Mouse (Mus musculus) hindbrain, embryonic 16.5 days (tissue): Measurements from ENCODE around the gene Znhit6. TPM values are rescaled to one million over a fixed set of nuclear protein-coding genes. Genes with fewer than 3 reads are reported as not detected.

Experiments
- ATAC-seq: fragments of 200-750 bp; cut with Nextera tagmentation; 2 replicates; pipeline ENCODE4 v1.8.0; 2017; ENCODE audit warnings: moderate TSS enrichment, moderate library complexity
- H3K27ac ChIP-seq: fragments of 300-500 bp; sonication (generic); 2 replicates; pipeline ENCODE4 v1.5.1; 2014; ENCODE audit warnings: low read depth, mild to moderate bottlenecking, control low read depth, low read length, moderate library complexity
- H3K27me3 ChIP-seq: fragments of 300-500 bp; sonication (generic); replicated peaks from 2 replicates; pipeline ENCODE4 v1.6.1; 2014; ENCODE audit warnings: low read length; ENCODE audit not compliant: control insufficient read depth, insufficient read depth
- H3K36me3 ChIP-seq: fragments of 300-500 bp; sonication (generic); 2 replicates; pipeline ENCODE4 v1.6.1; 2014; ENCODE audit warnings: mild to moderate bottlenecking, low read length, moderate library complexity, mixed read lengths; ENCODE audit not compliant: control insufficient read depth, insufficient read depth
- H3K4me1 ChIP-seq: fragments of 300-500 bp; sonication (generic); 2 replicates; pipeline ENCODE4 v1.6.1; 2014; ENCODE audit warnings: low read depth, low read length; ENCODE audit not compliant: control insufficient read depth, insufficient read depth
- H3K4me2 ChIP-seq: fragments of 300-500 bp; sonication (generic); 2 replicates; pipeline ENCODE4 v1.6.1; 2014; ENCODE audit warnings: mild to moderate bottlenecking, low read length, control low read depth, moderate library complexity
- H3K4me3 ChIP-seq: fragments of 300-500 bp; sonication (generic); 2 replicates; pipeline ENCODE4 v1.5.1; 2014; ENCODE audit warnings: mild to moderate bottlenecking, low read length, control low read depth, moderate library complexity
- H3K9ac ChIP-seq: fragments of 300-500 bp; sonication (generic); 2 replicates; pipeline ENCODE4 v1.6.1; 2014; ENCODE audit warnings: low read depth, mild to moderate bottlenecking, control low read depth, low read length, moderate library complexity
- H3K9me3 ChIP-seq: fragments of 300-500 bp; sonication (generic); 2 replicates; pipeline ENCODE4 v1.6.1; 2014; ENCODE audit warnings: mild to moderate bottlenecking, low read length, moderate library complexity; ENCODE audit not compliant: control insufficient read depth
- WGBS: fragments of 180-500 bp; shearing (Covaris S2); extraction: QIAGEN DNeasy Blood & Tissue Kit; methylation state at CpG from one replicate; pipeline ENCODE4 v1.1.7; 2014; 5-methylcytosine and 5-hydroxymethylcytosine counted together
- polyA plus RNA-seq: library from polyadenylated mRNA; unstranded; fragments of >200 nt; fragmentation: Nextera tagmentation; extraction: Ambion mirVana; gene quantifications from 2 replicates; pipeline ENCODE4 v1.2.1, GENCODE M21; 2015

The Znhit6 gene
- polyA plus RNA-seq, 1 experiment from 2014 or later = 34.1 TPM

DNA sequence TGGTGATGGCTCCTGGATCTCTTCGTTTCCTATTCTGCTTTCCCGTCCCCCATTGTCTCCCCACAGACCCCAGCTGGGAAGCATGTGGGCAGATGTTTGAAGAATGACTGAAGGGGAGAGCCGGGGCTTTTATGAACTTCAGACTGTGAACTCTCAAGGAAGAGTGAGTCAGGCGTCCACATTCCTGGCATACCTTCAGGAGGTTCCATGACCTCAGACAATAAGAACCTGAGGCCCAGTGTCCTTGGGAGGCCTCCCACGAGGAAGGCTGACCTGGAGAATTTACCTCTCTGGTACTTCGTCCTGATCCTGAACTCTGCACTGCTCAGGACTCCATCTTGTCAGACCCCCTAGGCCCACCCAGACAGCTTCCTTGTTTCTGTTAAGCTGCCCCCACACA lies 56.9 kb downstream of the Znhit6 start:
- 18% methylated on average over 6 of the region's 6 CpGs for WGBS
- Histone ChIP-seq H3K36me3 (no peaks in the 10 kb centered on the region), H3K4me2 (no peak overlapping the region), H3K4me1 (no peaks in the 10 kb centered on the region), H3K27ac (no peak overlapping the region), H3K27me3 (no peaks in the 10 kb centered on the region), H3K4me3 (no peak overlapping the region), H3K9me3 (no peaks in the 10 kb centered on the region), H3K9ac (no peak overlapping the region)
- ATAC-seq = no peak

- Histone ChIP-seq H3K4me3 (no peak overlapping the region), H3K4me2 (no peak overlapping the region), H3K27ac (no peak overlapping the region), H3K9me3 (no peaks in the 10 kb centered on the region), H3K4me1 (no peaks in the 10 kb centered on the region), H3K27me3 (no peaks in the 10 kb centered on the region), H3K9ac (no peak overlapping the region), H3K36me3 (no peaks in the 10 kb centered on the region)
- WGBS = 89% methylated on average over 14 of the region's 14 CpGs
- ATAC-seq = no peak
Measured at GRCm38 (mm10) chr3:145634002-145634710, 58.2 kb downstream of the Znhit6 start.

DNA sequence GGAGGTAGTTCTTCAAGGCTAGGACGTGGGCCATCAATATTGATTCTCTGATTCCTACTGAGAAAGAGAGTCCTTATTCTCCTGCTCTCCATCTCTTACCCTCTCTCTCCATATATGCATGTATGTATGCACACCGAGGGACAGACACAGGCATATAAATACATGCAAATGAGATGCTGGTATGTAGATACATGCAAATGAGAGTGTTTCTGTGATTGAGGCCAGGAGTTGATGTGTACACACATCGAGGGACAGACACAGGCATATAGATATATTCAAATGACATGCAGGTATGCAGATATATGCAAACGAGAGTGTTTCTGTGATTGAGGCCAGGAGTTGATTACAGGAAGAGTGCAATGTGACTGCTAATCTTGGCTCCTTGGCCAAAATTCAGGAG lies 64.2 kb downstream of the Znhit6 start:
- H3K27me3 ChIP-seq = no peaks in the 10 kb centered on the region
- WGBS = 47% methylated on average over 4 of the region's 4 CpGs
- no peaks in the 10 kb centered on the region for H3K36me3 ChIP-seq
- no peak overlapping the region for H3K4me3 ChIP-seq
- no peak overlapping the region for H3K9ac ChIP-seq
- H3K4me2 ChIP-seq = no peak overlapping the region
- no peak overlapping the region for H3K27ac ChIP-seq
- no peaks in the 10 kb centered on the region for H3K4me1 ChIP-seq
- ATAC-seq = no peak
- no peaks in the 10 kb centered on the region for H3K9me3 ChIP-seq

GRCm38 (mm10) chr3:145640583-145640982 lies 64.6 kb downstream of the Znhit6 start:
- Histone ChIP-seq H3K36me3 (no peaks in the 10 kb centered on the region), H3K27me3 (no peaks in the 10 kb centered on the region), H3K27ac (no peak overlapping the region), H3K4me2 (no peak overlapping the region), H3K9ac (no peak overlapping the region), H3K4me1 (no peaks in the 10 kb centered on the region), H3K4me3 (no peak overlapping the region), H3K9me3 (no peaks in the 10 kb centered on the region)
- WGBS = 51% methylated on average over 4 of the region's 4 CpGs
- ATAC-seq = no peak; the same call in 1 of the 2 replicates

DNA sequence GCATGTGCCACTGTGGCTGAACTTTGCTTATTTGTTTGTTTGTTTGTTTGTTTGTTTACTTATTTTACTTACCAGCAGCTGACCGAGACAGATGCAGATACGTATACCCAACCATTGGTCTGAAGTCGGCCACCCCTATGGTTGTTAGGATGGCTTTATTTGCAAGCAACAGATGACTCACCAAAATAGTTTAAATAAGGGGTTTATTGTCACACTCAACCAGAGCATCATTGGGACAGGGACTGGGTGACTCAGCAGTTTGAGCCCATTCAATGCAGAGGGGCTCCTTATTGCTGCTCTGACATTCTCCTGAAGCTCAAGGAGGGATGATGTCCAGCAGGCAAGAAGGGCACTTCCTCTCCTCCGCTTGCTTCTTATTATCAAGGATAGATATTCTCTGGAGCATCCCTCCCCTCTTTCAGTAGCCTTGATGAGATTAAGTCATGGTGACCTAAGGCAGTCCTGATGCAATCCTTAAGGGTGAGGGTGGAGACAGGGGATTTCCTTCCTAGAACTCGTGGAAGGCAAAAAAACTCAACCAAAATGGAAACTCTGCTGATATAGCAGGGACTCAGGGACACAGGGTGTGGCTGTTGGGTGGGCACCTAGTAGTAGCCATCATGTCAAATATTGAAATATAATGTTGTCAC lies 65.2 kb downstream of the Znhit6 start:
- no peaks in the 10 kb centered on the region for H3K4me1 ChIP-seq
- no peak overlapping the region for H3K4me2 ChIP-seq
- H3K9me3 ChIP-seq = no peaks in the 10 kb centered on the region
- H3K36me3 ChIP-seq = no peaks in the 10 kb centered on the region
- no peak overlapping the region for H3K9ac ChIP-seq
- no peak for ATAC-seq
- H3K4me3 ChIP-seq = no peak overlapping the region
- 85% methylated on average over 5 of the region's 5 CpGs for whole genome bisulfite sequencing
- H3K27ac ChIP-seq = no peak overlapping the region
- no peaks in the 10 kb centered on the region for H3K27me3 ChIP-seq

DNA sequence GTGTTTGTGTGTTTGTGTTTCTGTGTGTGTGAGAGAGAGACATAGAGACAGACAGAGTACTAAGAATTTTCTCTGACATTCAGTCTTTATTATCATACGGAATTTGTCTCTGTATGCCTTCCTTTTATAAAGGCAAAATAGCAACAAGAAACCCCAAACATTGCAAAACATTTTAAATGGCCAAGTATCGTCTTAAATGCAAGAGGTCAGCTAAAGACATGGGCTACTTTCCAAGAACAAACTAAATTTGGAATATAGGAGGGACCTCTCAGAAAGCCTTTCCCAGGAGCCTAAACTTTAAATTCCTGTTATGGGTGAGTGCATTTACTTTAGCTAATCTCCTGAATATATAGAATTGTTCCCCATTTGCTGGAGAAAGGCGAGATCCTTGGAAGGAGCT lies 65.9 kb downstream of the Znhit6 start:
- no peaks in the 10 kb centered on the region for H3K36me3 ChIP-seq
- H3K4me1 ChIP-seq = no peaks in the 10 kb centered on the region
- no peaks in the 10 kb centered on the region for H3K27me3 ChIP-seq
- no peak overlapping the region for H3K4me3 ChIP-seq
- no peaks in the 10 kb centered on the region for H3K9me3 ChIP-seq
- H3K4me2 ChIP-seq = no peak overlapping the region
- no peak for ATAC-seq
- H3K27ac ChIP-seq = no peak overlapping the region
- WGBS = 78% methylated on average over 3 of the region's 3 CpGs
- H3K9ac ChIP-seq = no peak overlapping the region

GRCm38 (mm10) chr3:145642861-145643260 lies 66.9 kb downstream of the Znhit6 start:
- no peak overlapping the region for H3K4me2 ChIP-seq
- no peaks in the 10 kb centered on the region for H3K4me1 ChIP-seq
- no peaks in the 10 kb centered on the region for H3K27me3 ChIP-seq
- no peaks in the 10 kb centered on the region for H3K36me3 ChIP-seq
- H3K9me3 ChIP-seq = no peaks in the 10 kb centered on the region
- 54% methylated on average over 11 of the region's 11 CpGs for WGBS
- no peak for ATAC-seq
- no peak overlapping the region for H3K9ac ChIP-seq
- H3K27ac ChIP-seq = no peak overlapping the region
- no peak overlapping the region for H3K4me3 ChIP-seq

DNA sequence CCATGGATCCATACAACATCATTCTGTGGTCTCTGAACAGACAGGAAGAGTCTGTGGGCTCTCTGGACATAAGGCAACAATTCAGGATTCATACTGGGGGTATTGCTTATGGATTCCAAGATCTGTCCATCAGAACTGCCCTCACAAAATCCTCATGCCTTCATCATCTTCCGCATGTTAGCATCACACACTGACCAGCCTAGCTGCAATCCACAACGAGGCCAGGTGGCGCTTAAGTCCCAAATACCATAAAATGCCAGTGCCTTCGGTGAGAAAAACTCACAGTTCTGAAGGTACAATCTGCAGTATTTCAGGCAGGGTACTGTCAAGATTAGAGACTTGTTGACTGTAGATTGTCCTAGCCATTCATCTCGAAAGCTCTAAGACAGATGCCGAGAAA lies 69.5 kb downstream of the Znhit6 start:
- Histone ChIP-seq H3K4me2 (no peak overlapping the region), H3K4me1 (peaks cover 10% of the 10 kb centered on the region), H3K9ac (no peak overlapping the region), H3K27me3 (peaks cover 5% of the 10 kb centered on the region), H3K4me3 (no peak overlapping the region), H3K36me3 (no peaks in the 10 kb centered on the region), H3K27ac (no peak overlapping the region), H3K9me3 (no peaks in the 10 kb centered on the region)
- ATAC-seq = no peak
- WGBS = 66% methylated on average over 6 of the region's 6 CpGs

DNA sequence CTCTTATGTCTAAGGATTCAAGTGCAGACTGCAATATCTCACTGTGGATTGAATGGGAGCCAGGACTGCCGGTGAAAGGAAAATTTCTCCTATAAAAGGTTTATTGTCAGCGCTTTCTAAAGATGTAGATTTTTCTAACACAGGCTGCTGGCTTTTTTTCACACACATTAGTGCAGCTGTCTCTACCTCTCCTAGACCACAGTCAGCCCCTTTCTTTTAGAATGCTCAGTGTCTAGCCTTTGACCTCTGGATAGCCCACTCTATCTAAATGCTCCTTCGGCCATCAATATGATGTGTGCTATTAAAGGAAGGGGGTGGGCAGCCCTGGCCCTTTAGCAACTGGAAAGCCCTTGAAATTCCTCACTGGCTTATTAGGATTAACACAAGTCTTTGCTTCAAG lies 70.0 kb downstream of the Znhit6 start:
- Histone ChIP-seq H3K4me3 (no peak overlapping the region), H3K9ac (no peak overlapping the region), H3K27ac (no peak overlapping the region), H3K27me3 (peaks cover 7% of the 10 kb centered on the region), H3K36me3 (no peaks in the 10 kb centered on the region), H3K4me1 (peaks cover 14% of the 10 kb centered on the region), H3K9me3 (no peaks in the 10 kb centered on the region), H3K4me2 (no peak overlapping the region)
- no peak for ATAC-seq
- 20% methylated on average over 3 of the region's 3 CpGs for WGBS
